Mouse (Mus musculus) cerebellum, adult 2 months (tissue): ENCODE results near the gene Ccdc47.

Experiments
- CTCF ChIP-seq: fragments of 200-500 bp; IDR thresholded peaks from 2 replicates; pipeline ENCODE4 v1.5.1; 2011; ENCODE audit warnings: low read depth, mild to moderate bottlenecking, control low read depth, low read length, moderate library complexity, borderline replicate concordance; ENCODE audit not compliant: insufficient read depth
- POLR2A ChIP-seq: fragments of 200-500 bp; IDR thresholded peaks from 2 replicates; pipeline ENCODE4 v1.6.1; 2011; ENCODE audit warnings: low read length, control low read depth, borderline replicate concordance; ENCODE audit not compliant: insufficient read depth

DNA sequence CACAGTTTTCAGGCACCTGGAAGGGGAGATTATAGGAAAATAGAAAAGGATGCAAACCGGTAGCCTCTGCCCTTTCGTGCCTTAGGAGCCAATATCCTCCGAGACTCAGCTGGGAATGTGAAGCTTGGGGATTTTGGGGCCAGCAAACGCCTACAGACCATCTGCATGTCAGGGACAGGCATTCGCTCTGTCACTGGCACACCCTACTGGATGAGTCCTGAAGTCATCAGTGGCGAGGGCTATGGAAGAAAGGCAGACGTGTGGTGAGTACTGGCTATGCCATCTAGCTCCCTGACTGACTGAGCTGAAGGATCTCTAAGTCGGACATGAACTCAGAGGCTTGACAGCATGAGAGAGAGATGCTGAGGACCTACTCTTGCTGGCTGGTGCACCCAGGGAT is 64.0 kb downstream of the Ccdc47 start:
- TF ChIP-seq CTCF (peak; percentile 51; the same call in 1 of the 2 replicates), POLR2A (no peak)
